Mouse (Mus musculus): ENCODE results near the gene Cfap45. TPM values are rescaled to one million over a fixed set of nuclear protein-coding genes. Genes with fewer than 3 reads are reported as not detected.

Gene Cfap45
- polyA plus RNA-seq, 1 experiment = 0.09 TPM

GRCm38 (mm10) chr1:172525027-172525764 is 4.6 kb downstream of the Cfap45 start:
- TF ChIP-seq GATA1 (IDR thresholded peaks at IDR 0.05; ENCODE audit: low read length) = no peak

- no peak for TF ChIP-seq GATA1 (IDR thresholded peaks at IDR 0.05; ENCODE audit: low read length)
These were observed 5.4 kb downstream of the Cfap45 start for GRCm38 (mm10) chr1:172525971-172526370.

GRCm38 (mm10) chr1:172526380-172527081 is 5.9 kb downstream of the Cfap45 start:
- peak; percentile 65 for TF ChIP-seq GATA1 (IDR thresholded peaks at IDR 0.05; ENCODE audit: low read length)

- no peak for TF ChIP-seq GATA1 (IDR thresholded peaks at IDR 0.05; ENCODE audit: low read length)
These were observed 6.8 kb downstream of the Cfap45 start for GRCm38 (mm10) chr1:172527431-172527830.

GRCm38 (mm10) chr1:172528701-172529100 is 8.1 kb downstream of the Cfap45 start:
- no peak for TF ChIP-seq GATA1 (IDR thresholded peaks at IDR 0.05; ENCODE audit: low read length)

- TF ChIP-seq GATA1 (IDR thresholded peaks at IDR 0.05; ENCODE audit: low read length) = no peak
These were observed 10.1 kb downstream of the Cfap45 start for GRCm38 (mm10) chr1:172530544-172531220.

- TF ChIP-seq GATA1 (IDR thresholded peaks at IDR 0.05; ENCODE audit: low read length) = no peak
These were observed 11.9 kb downstream of the Cfap45 start for GRCm38 (mm10) chr1:172532551-172532950.

GRCm38 (mm10) chr1:172535116-172535515 is 14.5 kb downstream of the Cfap45 start:
- no peak for TF ChIP-seq GATA1 (IDR thresholded peaks at IDR 0.05; ENCODE audit: low read length)

- no peak for TF ChIP-seq GATA1 (IDR thresholded peaks at IDR 0.05; ENCODE audit: low read length)
These were observed 19.2 kb downstream of the Cfap45 start for GRCm38 (mm10) chr1:172539827-172540226.

GRCm38 (mm10) chr1:172540283-172540820 is 19.8 kb downstream of the Cfap45 start:
- TF ChIP-seq GATA1 (IDR thresholded peaks at IDR 0.05; ENCODE audit: low read length) = no peak

DNA sequence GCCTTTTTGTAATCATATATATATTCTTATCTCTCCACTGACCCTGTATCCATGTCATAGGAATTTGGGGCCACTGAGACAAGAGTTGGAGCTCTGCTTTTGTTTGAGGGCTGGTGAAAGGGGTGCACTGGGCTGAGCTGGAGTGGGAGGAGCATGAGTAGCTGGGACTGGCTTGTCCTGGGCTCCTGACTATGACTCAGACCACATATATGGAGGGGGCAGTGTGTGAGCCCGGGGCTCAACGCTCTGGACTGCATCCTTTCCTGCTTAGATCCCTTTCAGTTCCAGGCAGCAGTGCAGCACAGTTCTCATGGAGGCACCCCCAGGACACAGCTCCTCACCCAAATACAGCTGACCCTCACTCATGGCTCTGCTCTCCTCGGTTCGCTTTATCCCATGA is 25.5 kb downstream of the Cfap45 start:
- TF ChIP-seq GATA1 (IDR thresholded peaks at IDR 0.05; ENCODE audit: low read length) = no peak

GRCm38 (mm10) chr1:172548501-172548900 is 27.9 kb downstream of the Cfap45 start:
- no peak for TF ChIP-seq GATA1 (IDR thresholded peaks at IDR 0.05; ENCODE audit: low read length)

DNA sequence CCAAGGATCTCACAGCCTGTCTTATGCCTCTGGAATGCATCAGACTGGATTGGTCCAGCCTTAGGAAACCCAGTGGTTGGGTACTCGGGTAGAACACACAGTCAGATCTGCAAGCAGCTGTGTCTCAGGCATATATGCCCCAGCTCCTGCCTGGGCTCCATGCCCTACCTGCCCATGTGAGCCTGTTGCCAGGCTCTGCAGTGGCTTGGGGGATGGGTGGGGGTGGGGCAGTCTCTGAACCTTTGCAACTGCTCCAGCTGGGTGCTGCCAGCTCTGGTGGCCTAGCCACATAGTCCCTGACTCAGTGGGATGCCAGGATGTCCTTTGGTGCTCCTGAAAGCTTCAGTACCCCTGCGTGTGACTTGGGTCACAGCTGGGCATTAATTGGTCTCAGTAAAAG is 28.7 kb downstream of the Cfap45 start:
- no peak for TF ChIP-seq GATA1 (IDR thresholded peaks at IDR 0.05; ENCODE audit: low read length)

DNA sequence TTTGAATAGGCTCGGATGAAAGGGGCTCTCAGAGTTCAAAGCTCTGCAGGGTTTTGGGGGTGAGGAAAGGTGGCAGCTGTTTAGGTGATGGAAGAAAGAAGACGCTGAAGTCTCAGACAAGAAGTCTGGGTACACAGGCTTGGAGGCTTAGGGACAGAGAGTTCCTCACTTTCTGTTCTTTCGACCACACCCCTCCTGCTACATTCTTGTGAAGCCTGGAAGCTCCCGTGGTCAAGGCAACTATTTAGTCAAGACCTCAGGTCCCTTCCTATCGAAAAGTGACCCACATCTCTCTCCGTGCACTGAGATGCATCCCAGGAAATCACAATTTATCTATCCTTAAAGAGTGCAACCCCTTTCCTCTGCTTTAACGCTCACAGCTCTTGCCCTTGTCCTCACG is 29.1 kb downstream of the Cfap45 start:
- TF ChIP-seq GATA1 (IDR thresholded peaks at IDR 0.05; ENCODE audit: low read length) = no peak

GRCm38 (mm10) chr1:172550551-172550951 is 29.9 kb downstream of the Cfap45 start:
- TF ChIP-seq GATA1 (IDR thresholded peaks at IDR 0.05; ENCODE audit: low read length) = no peak

- no peak for TF ChIP-seq GATA1 (IDR thresholded peaks at IDR 0.05; ENCODE audit: low read length)
These were observed 30.4 kb downstream of the Cfap45 start for GRCm38 (mm10) chr1:172551009-172551408.

All from G1E-ER4 (cell line).